Mouse (Mus musculus) G1E (cell line): ENCODE data around the gene Gm867. TPM values are rescaled to one million over a fixed set of nuclear protein-coding genes. Genes with fewer than 3 reads are reported as not detected.

Source experiments
- ATAC-seq: 2 replicates; pipeline ENCODE4 v1.8.0; 2016; ENCODE audit warnings: mild to moderate bottlenecking; ENCODE audit not compliant: insufficient number of reproducible peaks, poor library complexity, low FRiP score, severe bottlenecking; ENCODE audit errors: extremely low read depth
- DNase-seq: peaks from one replicate; pipeline ENCODE4 v3.0.0; 2012; ENCODE audit warnings: low spot score
- H3K27me3 ChIP-seq: 2 replicates; pipeline ENCODE4 v1.6.1; 2012; ENCODE audit warnings: mild to moderate bottlenecking, low read length, inconsistent platforms; ENCODE audit not compliant: insufficient read depth
- H3K36me3 ChIP-seq: replicated peaks from 2 replicates; pipeline ENCODE3; 2012; ENCODE audit warnings: mild to moderate bottlenecking, inconsistent platforms
- H3K4me1 ChIP-seq: 2 replicates; pipeline ENCODE4 v1.6.1; 2012; ENCODE audit warnings: low read depth, low read length, inconsistent platforms, mixed read lengths; ENCODE audit not compliant: insufficient read depth
- H3K4me3 ChIP-seq: 2 replicates; pipeline ENCODE4 v1.5.1; 2012; ENCODE audit warnings: low read depth, mild to moderate bottlenecking, inconsistent platforms, low read length, moderate library complexity, mixed read lengths
- H3K9me3 ChIP-seq: replicated peaks from 2 replicates; pipeline ENCODE4 v1.6.1; 2012; ENCODE audit warnings: inconsistent platforms
- CTCF ChIP-seq: IDR thresholded peaks from 2 replicates; pipeline ENCODE4 v1.5.1; 2012; ENCODE audit warnings: low read depth, low read length, inconsistent platforms, mixed read lengths
- GATA1 ChIP-seq: IDR thresholded peaks from 2 replicates; pipeline ENCODE4 v1.6.1; 2012; ENCODE audit warnings: borderline replicate concordance, low read length, inconsistent platforms, mixed read lengths
- GATA2 ChIP-seq: IDR thresholded peaks from 2 replicates; pipeline ENCODE4 v1.6.1; 2012; ENCODE audit warnings: low read depth, low read length, inconsistent platforms, borderline replicate concordance
- POLR2AphosphoS5 ChIP-seq: IDR thresholded peaks from 2 replicates; pipeline ENCODE4 v1.6.1; 2012; ENCODE audit warnings: low read depth, low read length, inconsistent platforms; ENCODE audit not compliant: insufficient replicate concordance
- TAL1 ChIP-seq: conservative IDR thresholded peaks from 2 replicates; pipeline ENCODE4 v1.6.1; 2012; ENCODE audit warnings: low read depth, low read length, inconsistent platforms, mixed read lengths
- polyA plus RNA-seq: library from polyadenylated mRNA; stranded (reverse); fragments of >175 nt; gene quantifications from 2 replicates; pipeline ENCODE4 v1.2.3, GENCODE M21; 2012
- total RNA-seq, 2 experiments: library from RNA; stranded (forward) in 1 of 2; stranded (reverse) in 1 of 2; fragments of 200-1000 nt in 1 of 2; fragments of >200 nt in 1 of 2; fragmentation: Nextera tagmentation in 1 of 2; gene quantifications; 2 replicates each; pipeline ENCODE4 v1.2.3; 2014 to 2017

The Gm867 gene
- total and polyA plus RNA-seq, 3 experiments, result 45.1 TPM; not detected in 2

GRCm38 (mm10) chr10:75931311-75931710 lies 9.2 kb downstream of the Gm867 start:
- H3K9me3 ChIP-seq, result no peaks in the 10 kb centered on the region
- no peak for DNase-seq
- H3K27me3 ChIP-seq, result peaks cover 65% of the 10 kb centered on the region
- no peak for ATAC-seq
- peaks cover 29% of the 10 kb centered on the region for H3K4me1 ChIP-seq
- no peak for TF ChIP-seq GATA1
- no peak for TF ChIP-seq CTCF
- TF ChIP-seq TAL1, result no peak
- no peak for TF ChIP-seq GATA2
- no peak for TF ChIP-seq POLR2AphosphoS5
- H3K36me3 ChIP-seq, result no peaks in the 10 kb centered on the region
- H3K4me3 ChIP-seq, result no peak overlapping the region

GRCm38 (mm10) chr10:75930304-75930703 lies 10.2 kb downstream of the Gm867 start:
- H3K4me1 ChIP-seq, result peaks cover 23% of the 10 kb centered on the region
- no peak for ATAC-seq
- peaks cover 2% of the 10 kb centered on the region for H3K36me3 ChIP-seq
- H3K27me3 ChIP-seq, result peaks cover 71% of the 10 kb centered on the region
- TF ChIP-seq TAL1 (no peak), GATA1 (no peak), GATA2 (no peak), CTCF (no peak), POLR2AphosphoS5 (no peak)
- no peak for DNase-seq
- H3K9me3 ChIP-seq, result no peaks in the 10 kb centered on the region
- no peak overlapping the region for H3K4me3 ChIP-seq

GRCm38 (mm10) chr10:75926396-75926795 lies 14.1 kb downstream of the Gm867 start:
- Histone ChIP-seq H3K36me3 (peaks cover 17% of the 10 kb centered on the region), H3K9me3 (no peaks in the 10 kb centered on the region), H3K4me3 (no peak overlapping the region), H3K4me1 (peaks cover 22% of the 10 kb centered on the region), H3K27me3 (peaks cover 55% of the 10 kb centered on the region)
- TF ChIP-seq POLR2AphosphoS5, result no peak
- ATAC-seq (no peak), DNase-seq (no peak)

- Histone ChIP-seq H3K4me3 (no peak overlapping the region), H3K36me3 (peaks cover 21% of the 10 kb centered on the region), H3K9me3 (no peaks in the 10 kb centered on the region), H3K4me1 (peaks cover 27% of the 10 kb centered on the region), H3K27me3 (peaks cover 34% of the 10 kb centered on the region)
- TF ChIP-seq GATA2, result no peak
- TF ChIP-seq GATA1, result no peak
- TF ChIP-seq CTCF, result no peak
- TF ChIP-seq POLR2AphosphoS5, result no peak
- DNase-seq, result no peak
- ATAC-seq, result 0 out of 2 replicates have a peak, but pooled peaks have one; percentile 23
Measured at GRCm38 (mm10) chr10:75924324-75924723, 16.1 kb downstream of the Gm867 start.

GRCm38 (mm10) chr10:75921726-75922560 lies 18.5 kb downstream of the Gm867 start:
- H3K4me3 ChIP-seq, result peak overlapping the region; percentile 87
- H3K9me3 ChIP-seq, result no peaks in the 10 kb centered on the region
- H3K36me3 ChIP-seq, result peaks cover 43% of the 10 kb centered on the region
- no peak for ATAC-seq
- TF ChIP-seq POLR2AphosphoS5 (no peak), CTCF (no peak), GATA1 (no peak), TAL1 (no peak), GATA2 (no peak)
- H3K27me3 ChIP-seq, result peaks cover 12% of the 10 kb centered on the region
- DNase-seq, result no peak
- peaks cover 34% of the 10 kb centered on the region for H3K4me1 ChIP-seq

GRCm38 (mm10) chr10:75921026-75921725 lies 19.3 kb downstream of the Gm867 start, which contains the start of gene Smarcb1:
TSS of gene Smarcb1 (minus strand) at chr10:75921617.
- DNase-seq, result peak; percentile 85
- Histone ChIP-seq H3K36me3 (peaks cover 50% of the 10 kb centered on the region), H3K9me3 (no peaks in the 10 kb centered on the region), H3K4me1 (peaks cover 36% of the 10 kb centered on the region), H3K4me3 (peak within 1 kb of the TSS; percentile 87), H3K27me3 (peaks cover 6% of the 10 kb centered on the region; the same call in 1 of the 2 replicates)
- peak; percentile 62 for ATAC-seq
- no peak for TF ChIP-seq GATA2
- TF ChIP-seq TAL1, result no peak
- TF ChIP-seq GATA1, result no peak
- no peak for TF ChIP-seq CTCF
